Mouse (Mus musculus): ENCODE results near the gene Abcc6.

DNA sequence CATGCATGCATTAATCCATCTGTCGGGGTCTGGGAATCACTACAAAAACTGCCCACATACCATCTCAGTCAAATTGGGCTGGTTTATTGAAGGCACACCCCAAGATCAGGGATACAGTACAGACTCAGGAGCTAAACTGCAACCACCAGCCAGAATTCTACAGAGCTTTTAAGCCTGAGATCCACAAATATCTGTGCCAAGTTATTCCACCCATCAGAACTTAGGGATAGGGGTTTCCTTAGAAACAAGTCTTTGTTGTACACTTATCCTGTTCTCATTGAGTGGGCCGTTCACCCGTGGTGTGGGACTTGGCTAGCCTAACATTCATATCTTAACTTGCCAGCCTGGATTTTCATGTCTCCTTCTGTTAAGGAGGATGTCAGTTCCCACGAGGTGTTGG is 81.0 kb downstream of the Abcc6 start:
- no peak for TF ChIP-seq CTCF (IDR thresholded peaks at IDR 0.05; ENCODE audit: low read depth, low read length)
- TF ChIP-seq POLR2A (IDR thresholded peaks at IDR 0.05; ENCODE audit: insufficient read depth, low read length), result no peak
